Mouse (Mus musculus): Measurements from ENCODE around the gene Fgfr2.

- TF ChIP-seq CTCF (IDR thresholded peaks at IDR 0.05; ENCODE audit: borderline replicate concordance, insufficient read depth, low read length), result no peak
- no peak for TF ChIP-seq POLR2A (IDR thresholded peaks at IDR 0.05; ENCODE audit: low read depth, low read length)
These were observed 563.9 kb downstream of the Fgfr2 start for GRCm38 (mm10) chr7:132559138-132559766.
